Mouse (Mus musculus): Measurements from ENCODE around the gene Ntf3. TPM values are rescaled to one million over a fixed set of nuclear protein-coding genes. Genes with fewer than 3 reads are reported as not detected.

The Ntf3 gene
- polyA plus RNA-seq, 1 experiment, result not detected

GRCm38 (mm10) chr6:126163861-126164755 lies 2.6 kb downstream of the Ntf3 start:
- no peak for TF ChIP-seq POLR2A (IDR thresholded peaks at IDR 0.05; ENCODE audit: borderline replicate concordance, control insufficient read depth, low read depth, low read length)
- TF ChIP-seq CTCF (IDR thresholded peaks at IDR 0.05; ENCODE audit: control insufficient read depth, insufficient read depth, low read length), result no peak
- no peaks in the 10 kb centered on the region for H3K4me1 ChIP-seq (ENCODE audit: control insufficient read depth, insufficient read depth, low read length)
- 6% methylated on average over 41 of the region's 41 CpGs for WGBS
- H3K4me3 ChIP-seq (replicated peaks; ENCODE audit: control insufficient read depth, low read depth, low read length), result no peak overlapping the region
- no peak overlapping the region; the same call in 1 of the 2 replicates for H3K27ac ChIP-seq (ENCODE audit: control insufficient read depth, insufficient read depth, low read depth, low read length, poor library complexity)

- no peak overlapping the region for H3K4me3 ChIP-seq (replicated peaks; ENCODE audit: control insufficient read depth, low read depth, low read length)
- H3K4me1 ChIP-seq (ENCODE audit: control insufficient read depth, insufficient read depth, low read length), result no peaks in the 10 kb centered on the region
- no peak overlapping the region for H3K27ac ChIP-seq (ENCODE audit: control insufficient read depth, insufficient read depth, low read depth, low read length, poor library complexity)
- WGBS, result 1% methylated on average over 25 of the region's 25 CpGs
- no peak for TF ChIP-seq POLR2A (IDR thresholded peaks at IDR 0.05; ENCODE audit: borderline replicate concordance, control insufficient read depth, low read depth, low read length)
- TF ChIP-seq CTCF (IDR thresholded peaks at IDR 0.05; ENCODE audit: control insufficient read depth, insufficient read depth, low read length), result no peak
These were observed 3.5 kb downstream of the Ntf3 start for GRCm38 (mm10) chr6:126163181-126163621.

- Histone ChIP-seq H3K27ac (ENCODE audit: control insufficient read depth, insufficient read depth, low read depth, low read length, poor library complexity) (no peak overlapping the region), H3K4me1 (ENCODE audit: control insufficient read depth, insufficient read depth, low read length) (no peaks in the 10 kb centered on the region), H3K4me3 (replicated peaks; ENCODE audit: control insufficient read depth, low read depth, low read length) (no peak overlapping the region)
- TF ChIP-seq CTCF (IDR thresholded peaks at IDR 0.05; ENCODE audit: control insufficient read depth, insufficient read depth, low read length) (no peak), POLR2A (IDR thresholded peaks at IDR 0.05; ENCODE audit: borderline replicate concordance, control insufficient read depth, low read depth, low read length) (no peak)
- WGBS, result 14% methylated on average over 10 of the region's 10 CpGs
These were observed 4.4 kb downstream of the Ntf3 start for GRCm38 (mm10) chr6:126162351-126162758.

GRCm38 (mm10) chr6:126161571-126162340 lies 5.0 kb downstream of the Ntf3 start:
- no peak for TF ChIP-seq POLR2A (IDR thresholded peaks at IDR 0.05; ENCODE audit: borderline replicate concordance, control insufficient read depth, low read depth, low read length)
- no peak for TF ChIP-seq CTCF (IDR thresholded peaks at IDR 0.05; ENCODE audit: control insufficient read depth, insufficient read depth, low read length)
- Histone ChIP-seq H3K4me3 (replicated peaks; ENCODE audit: control insufficient read depth, low read depth, low read length) (no peak overlapping the region), H3K4me1 (ENCODE audit: control insufficient read depth, insufficient read depth, low read length) (no peaks in the 10 kb centered on the region), H3K27ac (ENCODE audit: control insufficient read depth, insufficient read depth, low read depth, low read length, poor library complexity) (no peak overlapping the region)
- WGBS, result 44% methylated on average over 8 of the region's 8 CpGs

GRCm38 (mm10) chr6:126160067-126160411 lies 6.7 kb downstream of the Ntf3 start:
- Histone ChIP-seq H3K4me3 (replicated peaks; ENCODE audit: control insufficient read depth, low read depth, low read length) (no peak overlapping the region), H3K4me1 (ENCODE audit: control insufficient read depth, insufficient read depth, low read length) (no peaks in the 10 kb centered on the region), H3K27ac (ENCODE audit: control insufficient read depth, insufficient read depth, low read depth, low read length, poor library complexity) (no peak overlapping the region)
- WGBS, result 58% methylated on average over 5 of the region's 5 CpGs
- no peak for TF ChIP-seq CTCF (IDR thresholded peaks at IDR 0.05; ENCODE audit: control insufficient read depth, insufficient read depth, low read length)
- no peak for TF ChIP-seq POLR2A (IDR thresholded peaks at IDR 0.05; ENCODE audit: borderline replicate concordance, control insufficient read depth, low read depth, low read length)

- Histone ChIP-seq H3K27ac (ENCODE audit: control insufficient read depth, insufficient read depth, low read depth, low read length, poor library complexity) (no peak overlapping the region), H3K4me3 (replicated peaks; ENCODE audit: control insufficient read depth, low read depth, low read length) (no peak overlapping the region), H3K4me1 (ENCODE audit: control insufficient read depth, insufficient read depth, low read length) (no peaks in the 10 kb centered on the region)
- no peak for TF ChIP-seq POLR2A (IDR thresholded peaks at IDR 0.05; ENCODE audit: borderline replicate concordance, control insufficient read depth, low read depth, low read length)
- WGBS, result 84% methylated on average over 13 of the region's 13 CpGs
These were observed 7.2 kb downstream of the Ntf3 start for GRCm38 (mm10) chr6:126159279-126160066.

GRCm38 (mm10) chr6:126155928-126156327 lies 10.8 kb downstream of the Ntf3 start:
- TF ChIP-seq CTCF (IDR thresholded peaks at IDR 0.05; ENCODE audit: control insufficient read depth, insufficient read depth, low read length) (no peak), POLR2A (IDR thresholded peaks at IDR 0.05; ENCODE audit: borderline replicate concordance, control insufficient read depth, low read depth, low read length) (no peak)
- no peak overlapping the region for H3K4me3 ChIP-seq (replicated peaks; ENCODE audit: control insufficient read depth, low read depth, low read length)
- H3K4me1 ChIP-seq (ENCODE audit: control insufficient read depth, insufficient read depth, low read length), result no peaks in the 10 kb centered on the region
- no peak overlapping the region for H3K27ac ChIP-seq (ENCODE audit: control insufficient read depth, insufficient read depth, low read depth, low read length, poor library complexity)
- 86% methylated on average over 2 of the region's 2 CpGs for WGBS

Data from bone marrow, adult 2 months (tissue).